Mouse (Mus musculus) limb, embryonic 11.5 days (tissue): Measurements from ENCODE around the gene Slc44a5. TPM values are rescaled to one million over a fixed set of nuclear protein-coding genes. Genes with fewer than 3 reads are reported as not detected.

Source experiments
- ATAC-seq: fragments of 200-750 bp; cut with Nextera tagmentation; 2 replicates; pipeline ENCODE4 v1.8.0; 2017; ENCODE audit warnings: low read depth; ENCODE audit not compliant: insufficient number of reproducible peaks, low FRiP score, low TSS enrichment
- DNase-seq: peaks from one replicate; pipeline ENCODE4 v3.0.0-alpha.2; 2015; ENCODE audit warnings: low spot score
- H3K27ac ChIP-seq: fragments of 300-500 bp; sonication (generic); replicated peaks from 2 replicates; pipeline ENCODE4 v1.5.1; 2014; ENCODE audit warnings: low read depth, mild to moderate bottlenecking, low read length
- H3K27me3 ChIP-seq: fragments of 300-500 bp; sonication (generic); 2 replicates; pipeline ENCODE4 v1.6.1; 2014; ENCODE audit warnings: mild to moderate bottlenecking, low read length, mixed read lengths; ENCODE audit not compliant: control insufficient read depth, insufficient read depth
- H3K36me3 ChIP-seq: fragments of 300-500 bp; sonication (generic); 2 replicates; pipeline ENCODE4 v1.6.1; 2014; ENCODE audit warnings: mild to moderate bottlenecking, low read length, moderate library complexity, mixed read lengths; ENCODE audit not compliant: control insufficient read depth, insufficient read depth
- H3K4me1 ChIP-seq: fragments of 300-500 bp; sonication (generic); 2 replicates; pipeline ENCODE4 v1.6.1; 2014; ENCODE audit warnings: low read length, mixed read lengths; ENCODE audit not compliant: control insufficient read depth, insufficient read depth
- H3K4me2 ChIP-seq: fragments of 300-500 bp; sonication (generic); 2 replicates; pipeline ENCODE4 v1.6.1; 2014; ENCODE audit warnings: low read depth, mild to moderate bottlenecking, moderate library complexity; ENCODE audit not compliant: severe bottlenecking
- H3K4me3 ChIP-seq: fragments of 300-500 bp; sonication (generic); 2 replicates; pipeline ENCODE4 v1.5.1; 2014; ENCODE audit warnings: low read depth, low read length
- H3K9ac ChIP-seq: fragments of 300-500 bp; sonication (generic); 2 replicates; pipeline ENCODE4 v1.6.1; 2014; ENCODE audit warnings: mild to moderate bottlenecking, low read length
- H3K9me3 ChIP-seq: fragments of 300-500 bp; sonication (generic); 2 replicates; pipeline ENCODE4 v1.6.1; 2016; ENCODE audit warnings: low read length; ENCODE audit not compliant: control insufficient read depth
- WGBS: fragments of 180-500 bp; shearing (Covaris S2); extraction: QIAGEN DNeasy Blood & Tissue Kit; methylation state at CpG from one replicate; pipeline ENCODE4 v1.1.7; 2014; 5-methylcytosine and 5-hydroxymethylcytosine counted together
- polyA plus RNA-seq: library from polyadenylated mRNA; unstranded; fragments of >200 nt; fragmentation: Nextera tagmentation; extraction: Ambion mirVana; gene quantifications from 2 replicates; pipeline ENCODE4 v1.2.1, GENCODE M21; 2014

Slc44a5 gene
- polyA plus RNA-seq, 1 experiment from 2014 or later: 0.39 TPM

- no peak overlapping the region for H3K9ac ChIP-seq
- H3K4me3 ChIP-seq: no peak overlapping the region
- no peak overlapping the region for H3K27ac ChIP-seq
- H3K4me2 ChIP-seq: no peak overlapping the region
- H3K36me3 ChIP-seq: no peaks in the 10 kb centered on the region
- H3K4me1 ChIP-seq: peaks cover 6% of the 10 kb centered on the region; the same call in 1 of the 2 replicates
- no peaks in the 10 kb centered on the region for H3K9me3 ChIP-seq
- DNase-seq (no peak), ATAC-seq (no peak)
- 10% methylated on average over 13 of the region's 14 CpGs for WGBS
- no peaks in the 10 kb centered on the region for H3K27me3 ChIP-seq
These were observed 219.2 kb downstream of the Slc44a5 start for GRCm38 (mm10) chr3:154192328-154193030.

- H3K4me1 ChIP-seq: peaks cover 6% of the 10 kb centered on the region; the same call in 1 of the 2 replicates
These were observed 220.1 kb downstream of the Slc44a5 start for GRCm38 (mm10) chr3:154193189-154193840.

DNA sequence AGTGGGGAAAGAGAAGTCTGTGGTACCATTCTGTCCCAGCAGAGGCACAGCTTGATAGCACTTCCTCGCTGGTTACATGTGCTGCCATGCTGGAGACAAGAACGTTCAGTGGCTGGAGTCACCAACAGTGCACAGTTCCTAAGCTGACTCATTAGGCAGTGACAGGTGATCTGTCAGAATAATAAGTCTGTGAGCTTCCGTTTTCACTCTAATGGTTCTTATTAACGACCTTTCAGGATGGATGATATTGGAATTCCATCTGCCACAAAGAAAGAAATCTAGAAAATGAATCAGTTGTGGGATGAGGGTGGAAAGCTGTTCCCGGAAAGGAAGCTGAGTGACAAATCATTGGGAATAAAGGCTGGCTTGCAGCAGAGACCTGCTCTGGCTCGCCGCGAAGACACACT lies 227.2 kb downstream of the Slc44a5 start:
- Histone ChIP-seq H3K4me2 (no peak overlapping the region), H3K9me3 (no peaks in the 10 kb centered on the region), H3K9ac (no peak overlapping the region), H3K27me3 (no peaks in the 10 kb centered on the region), H3K36me3 (no peaks in the 10 kb centered on the region), H3K27ac (no peak overlapping the region), H3K4me3 (no peak overlapping the region), H3K4me1 (no peaks in the 10 kb centered on the region)
- DNase-seq (no peak), ATAC-seq (no peak)
- 43% methylated on average over 8 of the region's 8 CpGs for WGBS

More at GRCm38 (mm10) chr3:154193189-154193840, 220.1 kb downstream of the Slc44a5 start:
- no peaks in the 10 kb centered on the region for H3K27me3 ChIP-seq
- no peak overlapping the region for H3K4me3 ChIP-seq
- no peak overlapping the region for H3K27ac ChIP-seq
- no peak overlapping the region for H3K4me2 ChIP-seq
- ATAC-seq (no peak), DNase-seq (no peak)
- WGBS: 49% methylated on average over 10 of the region's 10 CpGs
- H3K36me3 ChIP-seq: no peaks in the 10 kb centered on the region
- no peaks in the 10 kb centered on the region for H3K9me3 ChIP-seq
- no peak overlapping the region for H3K9ac ChIP-seq

DNA sequence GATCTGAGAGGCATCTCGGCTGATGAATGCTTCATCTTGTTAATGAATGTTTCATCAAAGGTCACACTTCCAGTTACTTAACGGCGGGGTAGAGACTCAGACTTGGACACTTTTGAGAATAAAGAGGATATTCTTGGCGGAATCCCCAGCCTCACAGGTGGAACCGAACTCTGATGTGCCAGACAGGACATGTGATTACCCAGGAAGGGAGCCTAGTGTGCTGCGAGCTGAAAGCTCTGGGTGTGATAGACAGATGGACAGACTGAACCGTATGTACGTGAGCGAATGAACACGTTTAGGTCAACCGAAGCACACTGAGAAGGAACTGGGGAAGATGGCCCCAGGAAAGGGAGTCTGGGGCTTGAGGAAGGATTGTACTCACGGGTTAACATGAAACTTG lies 228.6 kb downstream of the Slc44a5 start:
- WGBS: 93% methylated on average over 12 of the region's 12 CpGs
- DNase-seq (no peak), ATAC-seq (no peak)
- H3K4me3 ChIP-seq: no peak overlapping the region
- H3K4me1 ChIP-seq: no peaks in the 10 kb centered on the region
- H3K27me3 ChIP-seq: no peaks in the 10 kb centered on the region
- H3K9ac ChIP-seq: no peak overlapping the region
- no peak overlapping the region for H3K4me2 ChIP-seq
- no peak overlapping the region for H3K27ac ChIP-seq
- H3K9me3 ChIP-seq: no peaks in the 10 kb centered on the region
- no peaks in the 10 kb centered on the region for H3K36me3 ChIP-seq

DNA sequence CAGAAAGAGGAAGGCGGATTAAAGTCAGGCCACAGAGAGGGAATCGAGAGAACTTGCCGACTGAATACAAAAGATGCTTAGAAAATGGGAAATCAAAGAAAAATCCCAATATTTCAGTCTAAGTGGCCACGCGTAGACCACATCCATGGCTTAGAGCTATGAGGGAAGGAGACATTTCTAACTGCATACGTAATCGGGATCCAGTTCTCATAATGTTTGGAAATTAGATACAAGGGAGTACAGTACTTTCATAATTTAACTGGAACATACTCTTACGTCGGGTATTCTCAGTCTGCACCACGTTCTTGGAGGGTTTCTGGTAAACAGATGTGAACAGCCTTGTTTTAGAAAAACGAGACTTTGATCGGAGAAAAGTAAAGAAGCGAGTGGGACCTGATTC lies 229.1 kb downstream of the Slc44a5 start:
- H3K9ac ChIP-seq: no peak overlapping the region
- DNase-seq: no peak
- no peaks in the 10 kb centered on the region for H3K27me3 ChIP-seq
- WGBS: 90% methylated on average over 13 of the region's 13 CpGs
- ATAC-seq: no peak
- H3K27ac ChIP-seq: no peak overlapping the region
- H3K4me3 ChIP-seq: no peak overlapping the region
- no peaks in the 10 kb centered on the region for H3K4me1 ChIP-seq
- H3K36me3 ChIP-seq: no peaks in the 10 kb centered on the region
- no peak overlapping the region for H3K4me2 ChIP-seq
- H3K9me3 ChIP-seq: no peaks in the 10 kb centered on the region

- H3K27me3 ChIP-seq: no peaks in the 10 kb centered on the region
- no peaks in the 10 kb centered on the region for H3K36me3 ChIP-seq
- H3K9me3 ChIP-seq: no peaks in the 10 kb centered on the region
- 82% methylated on average over 2 of the region's 2 CpGs for WGBS
- DNase-seq (no peak), ATAC-seq (no peak)
- no peak overlapping the region for H3K4me2 ChIP-seq
- H3K27ac ChIP-seq: no peak overlapping the region
- H3K9ac ChIP-seq: no peak overlapping the region
- H3K4me3 ChIP-seq: no peak overlapping the region
- no peaks in the 10 kb centered on the region for H3K4me1 ChIP-seq
These were observed 235.2 kb downstream of the Slc44a5 start for GRCm38 (mm10) chr3:154208479-154208878.

DNA sequence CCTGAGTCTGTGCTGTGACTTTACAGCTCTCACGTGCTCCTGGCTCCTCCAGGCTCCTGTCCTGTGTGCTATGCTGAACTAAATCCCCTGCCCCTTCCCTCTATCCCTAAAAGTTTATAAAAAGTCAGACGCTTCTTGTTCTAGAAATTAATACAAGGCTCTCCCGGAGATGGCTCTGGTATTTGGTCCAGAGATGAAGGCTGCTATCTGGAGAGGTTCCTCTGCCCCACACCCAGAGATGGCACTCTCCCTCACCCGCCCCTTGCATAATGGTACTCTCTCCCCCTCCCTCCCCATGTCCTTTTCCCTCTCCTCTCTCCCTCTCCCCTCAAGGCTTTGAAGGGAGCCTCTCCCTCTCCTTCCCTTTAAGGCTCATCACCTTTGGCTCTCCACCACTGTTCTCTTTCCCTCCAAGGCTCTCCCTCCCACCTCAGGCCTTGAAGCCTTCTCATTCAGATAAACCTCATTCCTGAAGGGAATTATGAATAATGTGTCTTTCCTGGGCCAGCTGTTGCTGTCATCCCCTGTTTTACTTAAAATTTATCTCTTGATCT lies 236.0 kb downstream of the Slc44a5 start:
- no peaks in the 10 kb centered on the region for H3K4me1 ChIP-seq
- 13% methylated on average over 4 of the region's 4 CpGs for WGBS
- no peak overlapping the region for H3K27ac ChIP-seq
- DNase-seq (no peak), ATAC-seq (no peak; the same call in 1 of the 2 replicates)
- no peaks in the 10 kb centered on the region for H3K27me3 ChIP-seq
- no peaks in the 10 kb centered on the region for H3K9me3 ChIP-seq
- no peak overlapping the region for H3K4me3 ChIP-seq
- no peaks in the 10 kb centered on the region for H3K36me3 ChIP-seq
- no peak overlapping the region for H3K9ac ChIP-seq
- H3K4me2 ChIP-seq: no peak overlapping the region

GRCm38 (mm10) chr3:154209776-154210430 lies 236.7 kb downstream of the Slc44a5 start:
- no peaks in the 10 kb centered on the region for H3K9me3 ChIP-seq
- no peak overlapping the region for H3K4me2 ChIP-seq
- H3K27me3 ChIP-seq: no peaks in the 10 kb centered on the region
- no peak overlapping the region for H3K27ac ChIP-seq
- no peak overlapping the region for H3K9ac ChIP-seq
- DNase-seq (no peak), ATAC-seq (no peak)
- H3K4me1 ChIP-seq: no peaks in the 10 kb centered on the region
- no peak overlapping the region for H3K4me3 ChIP-seq
- WGBS: 10% methylated on average over 4 of the region's 4 CpGs
- no peaks in the 10 kb centered on the region for H3K36me3 ChIP-seq
